Mouse (Mus musculus) testis, adult 2 months (tissue): ENCODE data around the gene Cdkl1.

Experiments used
- CTCF ChIP-seq: fragments of 200-500 bp; IDR thresholded peaks from 2 replicates; pipeline ENCODE4 v1.5.1; 2012; ENCODE audit warnings: low read depth, mild to moderate bottlenecking, inconsistent platforms, low read length, moderate library complexity; ENCODE audit not compliant: control insufficient read depth, insufficient read depth, insufficient replicate concordance
- POLR2A ChIP-seq: fragments of 200-500 bp; IDR thresholded peaks from 2 replicates; pipeline ENCODE4 v1.6.1; 2012; ENCODE audit warnings: low read depth, mild to moderate bottlenecking, inconsistent platforms, low read length, moderate library complexity; ENCODE audit not compliant: control insufficient read depth

DNA sequence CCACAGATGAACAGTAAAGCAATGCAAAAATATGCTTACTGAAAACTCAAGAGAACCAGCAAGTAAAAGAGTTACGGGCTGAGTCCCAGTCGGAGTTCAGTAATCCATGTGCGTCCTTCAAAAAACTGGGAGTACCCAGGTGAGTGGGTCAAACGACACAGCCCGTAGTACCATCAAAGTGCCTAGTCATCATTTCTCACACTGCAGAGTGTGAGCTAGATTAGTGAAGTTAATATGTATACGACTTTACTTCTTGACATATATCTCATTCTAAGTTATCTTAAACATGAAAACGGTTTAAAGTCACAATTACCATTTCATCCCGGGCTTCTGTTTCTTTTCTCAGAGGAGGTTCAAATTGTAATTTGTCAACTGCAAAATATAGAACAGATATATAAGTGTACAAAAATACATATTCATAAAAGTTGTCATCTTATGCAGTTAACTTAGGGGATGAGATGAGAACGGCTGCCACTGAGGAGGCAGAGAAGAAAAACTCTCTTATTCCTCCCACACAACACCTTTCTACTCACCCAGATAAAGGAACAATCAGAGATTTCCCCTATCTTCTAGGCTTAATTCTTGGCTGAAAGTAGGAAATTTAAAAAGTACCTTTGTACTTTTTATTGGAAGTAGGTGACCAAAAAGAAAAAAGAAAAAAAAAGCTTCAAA, 40.3 kb upstream of the Cdkl1 start:
- TF ChIP-seq CTCF: no peak
- TF ChIP-seq POLR2A: no peak
